Mouse (Mus musculus): ENCODE data around the gene Polr3g. TPM values are rescaled to one million over a fixed set of nuclear protein-coding genes. Genes with fewer than 3 reads are reported as not detected.

Polr3g gene
- polyA plus RNA-seq, 1 experiment from 2014 or later = 10.4 TPM

Other genes starting within 250 kb of the Polr3g start
- 44.5 and 44.7 TPM in 2 replicates for gene Adgrv1, start 77.9 kb downstream of the Polr3g start, polyA plus RNA-seq (2016; fragmentation: Nextera tagmentation; extraction: Ambion mirVana)
- 22.2 and 26.3 TPM in 2 replicates for gene Lysmd3, start 53.4 kb downstream of the Polr3g start, polyA plus RNA-seq (2016; fragmentation: Nextera tagmentation; extraction: Ambion mirVana)
- gene Mblac2, start 328 bp upstream of the Polr3g start, polyA plus RNA-seq (2016; fragmentation: Nextera tagmentation; extraction: Ambion mirVana) = 6.8 and 8.4 TPM in 2 replicates
- 301 and 307 TPM in 2 replicates for gene Cetn3, start 72.1 kb upstream of the Polr3g start, polyA plus RNA-seq (2016; fragmentation: Nextera tagmentation; extraction: Ambion mirVana)

Measured in forebrain, embryonic 12.5 days (tissue).